Mouse (Mus musculus): ENCODE results near the gene Cysrt1. TPM values are rescaled to one million over a fixed set of nuclear protein-coding genes. Genes with fewer than 3 reads are reported as not detected.
A peak's percentile ranks its signal among the peaks of the same experiment; 100 is the strongest.

The Cysrt1 gene
- polyA plus RNA-seq, 1 experiment: not detected

DNA sequence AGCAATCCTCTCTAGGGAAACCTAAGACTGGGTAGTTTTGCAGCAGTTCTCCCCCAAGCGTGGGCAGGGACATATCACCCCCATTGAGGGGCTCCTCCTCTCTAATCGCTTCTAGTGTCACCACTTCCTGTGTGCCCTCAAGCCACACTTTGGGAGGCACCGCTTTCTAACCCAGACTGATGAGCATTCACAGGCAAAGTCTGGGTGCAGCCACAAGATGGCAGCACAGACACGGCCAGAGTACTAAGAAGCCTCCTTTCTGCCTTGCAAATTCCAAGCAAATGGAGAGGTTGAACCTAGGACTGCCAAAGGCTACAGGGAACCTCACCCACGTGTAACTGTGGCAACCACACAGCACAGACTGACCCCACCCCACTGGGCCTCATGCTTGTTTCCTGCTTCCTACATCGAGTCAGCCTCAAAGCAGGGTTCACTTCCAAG, 48.9 kb downstream of the Cysrt1 start:
- Histone ChIP-seq H3K27ac (replicated peaks; ENCODE audit: low read depth, low read length) (peak overlapping the region; percentile 70), H3K4me3 (ENCODE audit: insufficient read depth, low read depth, low read length) (peak overlapping the region; percentile 0; the same call in 1 of the 2 replicates), H3K4me1 (ENCODE audit: control insufficient read depth, insufficient read depth, insufficient read length, low read length) (peaks cover 21% of the 10 kb centered on the region)

Other genes starting within 250 kb of the Cysrt1 start
- 10.6 and 15.1 TPM in 2 replicates for gene Nsmf, start 188.1 kb downstream of the Cysrt1 start, polyA plus RNA-seq (2012; ENCODE audit: insufficient read depth, insufficient read length, missing spikeins)
- not detected in 2 replicates for gene Entpd8, start 162.1 kb downstream of the Cysrt1 start, polyA plus RNA-seq (2012; ENCODE audit: insufficient read depth, insufficient read length, missing spikeins)
- not detected in 2 replicates for gene Noxa1, start 147.3 kb downstream of the Cysrt1 start, polyA plus RNA-seq (2012; ENCODE audit: insufficient read depth, insufficient read length, missing spikeins)
- 6.4 and 7.1 TPM in 2 replicates for gene Nrarp, start 61.7 kb downstream of the Cysrt1 start, polyA plus RNA-seq (2012; ENCODE audit: insufficient read depth, insufficient read length, missing spikeins)
- gene Tor4a, start 45.6 kb downstream of the Cysrt1 start, polyA plus RNA-seq (2012; ENCODE audit: insufficient read depth, insufficient read length, missing spikeins): 1.8 and 6.0 TPM in 2 replicates
- gene Nelfb, start 31.0 kb downstream of the Cysrt1 start, polyA plus RNA-seq (2012; ENCODE audit: insufficient read depth, insufficient read length, missing spikeins): 15.4 and 19.0 TPM in 2 replicates
- gene Stpg3, start 27.8 kb downstream of the Cysrt1 start, polyA plus RNA-seq (2012; ENCODE audit: insufficient read depth, insufficient read length, missing spikeins): not detected in 2 replicates
- gene Fam166a, start 23.7 kb downstream of the Cysrt1 start, polyA plus RNA-seq (2012; ENCODE audit: insufficient read depth, insufficient read length, missing spikeins): not detected in 2 replicates
- gene Tubb4b, start 17.8 kb downstream of the Cysrt1 start, polyA plus RNA-seq (2012; ENCODE audit: insufficient read depth, insufficient read length, missing spikeins): 193 and 284 TPM in 2 replicates
- gene Slc34a3, start 8.1 kb downstream of the Cysrt1 start, polyA plus RNA-seq (2012; ENCODE audit: insufficient read depth, insufficient read length, missing spikeins): not detected in 2 replicates
- not detected in 2 replicates for gene Rnf224, start 5.7 kb downstream of the Cysrt1 start, polyA plus RNA-seq (2012; ENCODE audit: insufficient read depth, insufficient read length, missing spikeins)
- not detected in 2 replicates for gene Rnf208, start 197 bp downstream of the Cysrt1 start, polyA plus RNA-seq (2012; ENCODE audit: insufficient read depth, insufficient read length, missing spikeins)
- gene AL732309.1, start 4.4 kb upstream of the Cysrt1 start, polyA plus RNA-seq (2012; ENCODE audit: insufficient read depth, insufficient read length, missing spikeins): 2.3 and 5.4 TPM in 2 replicates
- 13.5 and 18.9 TPM in 2 replicates for gene Tmem203, start 13.0 kb upstream of the Cysrt1 start, polyA plus RNA-seq (2012; ENCODE audit: insufficient read depth, insufficient read length, missing spikeins)
- 1.7 and 3.7 TPM in 2 replicates for gene Tprn, start 20.2 kb upstream of the Cysrt1 start, polyA plus RNA-seq (2012; ENCODE audit: insufficient read depth, insufficient read length, missing spikeins)
- gene Ssna1, start 30.0 kb upstream of the Cysrt1 start, polyA plus RNA-seq (2012; ENCODE audit: insufficient read depth, insufficient read length, missing spikeins): 41.7 and 44.0 TPM in 2 replicates
- 18.6 and 23.7 TPM in 2 replicates for gene Anapc2, start 30.0 kb upstream of the Cysrt1 start, polyA plus RNA-seq (2012; ENCODE audit: insufficient read depth, insufficient read length, missing spikeins)
- not detected in 2 replicates for gene Tmem210, start 45.7 kb upstream of the Cysrt1 start, polyA plus RNA-seq (2012; ENCODE audit: insufficient read depth, insufficient read length, missing spikeins)
- gene Lrrc26, start 47.5 kb upstream of the Cysrt1 start, polyA plus RNA-seq (2012; ENCODE audit: insufficient read depth, insufficient read length, missing spikeins): not detected in 2 replicates
- gene Grin1, start 76.7 kb upstream of the Cysrt1 start, polyA plus RNA-seq (2012; ENCODE audit: insufficient read depth, insufficient read length, missing spikeins): not detected in 2 replicates
- gene Man1b1, start 89.9 kb upstream of the Cysrt1 start, polyA plus RNA-seq (2012; ENCODE audit: insufficient read depth, insufficient read length, missing spikeins): 11.3 and 16.0 TPM in 2 replicates
- gene Dpp7, start 113.9 kb upstream of the Cysrt1 start, polyA plus RNA-seq (2012; ENCODE audit: insufficient read depth, insufficient read length, missing spikeins): 11.1 and 15.0 TPM in 2 replicates
- gene Uap1l1, start 123.2 kb upstream of the Cysrt1 start, polyA plus RNA-seq (2012; ENCODE audit: insufficient read depth, insufficient read length, missing spikeins): 6.1 and 9.1 TPM in 2 replicates
- gene Sapcd2, start 129.9 kb upstream of the Cysrt1 start, polyA plus RNA-seq (2012; ENCODE audit: insufficient read depth, insufficient read length, missing spikeins): not detected in 2 replicates
- gene Entpd2, start 153.4 kb upstream of the Cysrt1 start, polyA plus RNA-seq (2012; ENCODE audit: insufficient read depth, insufficient read length, missing spikeins): 11.3 and 18.4 TPM in 2 replicates
- 32.5 and 41.5 TPM in 2 replicates for gene Npdc1, start 156.9 kb upstream of the Cysrt1 start, polyA plus RNA-seq (2012; ENCODE audit: insufficient read depth, insufficient read length, missing spikeins)
- gene Fut7, start 180.8 kb upstream of the Cysrt1 start, polyA plus RNA-seq (2012; ENCODE audit: insufficient read depth, insufficient read length, missing spikeins): not detected in 2 replicates
- gene Abca2, start 186.3 kb upstream of the Cysrt1 start, polyA plus RNA-seq (2012; ENCODE audit: insufficient read depth, insufficient read length, missing spikeins): 30.0 and 52.4 TPM in 2 replicates
- not detected in 2 replicates for gene Clic3, start 214.4 kb upstream of the Cysrt1 start, polyA plus RNA-seq (2012; ENCODE audit: insufficient read depth, insufficient read length, missing spikeins)
- 195 and 218 TPM in 2 replicates for gene Paxx, start 218.6 kb upstream of the Cysrt1 start, polyA plus RNA-seq (2012; ENCODE audit: insufficient read depth, insufficient read length, missing spikeins)
- gene Ptgds, start 227.6 kb upstream of the Cysrt1 start, polyA plus RNA-seq (2012; ENCODE audit: insufficient read depth, insufficient read length, missing spikeins): 15.2 and 46.8 TPM in 2 replicates

All from brown adipose tissue, adult 24 weeks (tissue).